Mouse (Mus musculus) lung, embryonic 15.5 days (tissue): ENCODE results near the gene Egln1. TPM values are rescaled to one million over a fixed set of nuclear protein-coding genes. Genes with fewer than 3 reads are reported as not detected.

Source experiments
- ATAC-seq: fragments of 200-750 bp; cut with Nextera tagmentation; 2 replicates; pipeline ENCODE4 v1.8.0; 2017; ENCODE audit warnings: moderate number of reproducible peaks, borderline replicate concordance; ENCODE audit not compliant: low FRiP score, low TSS enrichment; ENCODE audit errors: extremely low read depth
- H3K27ac ChIP-seq: fragments of 300-500 bp; sonication (generic); 2 replicates; pipeline ENCODE4 v1.5.1; 2015; ENCODE audit warnings: moderate library complexity, mild to moderate bottlenecking, inconsistent platforms
- H3K27me3 ChIP-seq: fragments of 300-500 bp; sonication (generic); 2 replicates; pipeline ENCODE4 v1.6.1; 2015; ENCODE audit warnings: inconsistent platforms
- H3K36me3 ChIP-seq: fragments of 300-500 bp; sonication (generic); 2 replicates; pipeline ENCODE4 v1.6.1; 2015; ENCODE audit warnings: inconsistent platforms
- H3K4me1 ChIP-seq: fragments of 300-500 bp; sonication (generic); 2 replicates; pipeline ENCODE4 v1.6.1; 2015; ENCODE audit warnings: inconsistent platforms
- H3K4me2 ChIP-seq: fragments of 300-500 bp; sonication (generic); 2 replicates; pipeline ENCODE4 v1.6.1; 2015; ENCODE audit warnings: inconsistent platforms, mild to moderate bottlenecking, moderate library complexity
- H3K4me3 ChIP-seq: fragments of 300-500 bp; sonication (generic); 2 replicates; pipeline ENCODE4 v1.5.1; 2015; ENCODE audit warnings: mild to moderate bottlenecking, inconsistent platforms
- H3K9ac ChIP-seq: fragments of 300-500 bp; sonication (generic); 2 replicates; pipeline ENCODE4 v1.6.1; 2015; ENCODE audit warnings: inconsistent platforms
- H3K9me3 ChIP-seq: fragments of 300-500 bp; sonication (generic); 2 replicates; pipeline ENCODE4 v1.6.1; 2016; ENCODE audit warnings: inconsistent platforms
- WGBS: fragments of 180-500 bp; shearing (Covaris S2); methylation state at CpG from one replicate; pipeline ENCODE4 v1.1.7; 2015; 5-methylcytosine and 5-hydroxymethylcytosine counted together
- polyA plus RNA-seq: library from polyadenylated mRNA; unstranded; fragments of >200 nt; fragmentation: Nextera tagmentation; extraction: Ambion mirVana; gene quantifications from 2 replicates; pipeline ENCODE4 v1.2.1, GENCODE M21; 2015

Gene Egln1
- polyA plus RNA-seq, 1 experiment from 2014 or later, result 12.0 TPM

GRCm38 (mm10) chr8:124921369-124922279, 27.5 kb downstream of the Egln1 start:
- Histone ChIP-seq H3K36me3 (no peaks in the 10 kb centered on the region), H3K4me1 (peaks cover 27% of the 10 kb centered on the region), H3K9me3 (no peaks in the 10 kb centered on the region), H3K4me3 (no peak overlapping the region), H3K9ac (no peak overlapping the region), H3K4me2 (peak overlapping the region; percentile 20; the same call in 1 of the 2 replicates), H3K27me3 (no peaks in the 10 kb centered on the region), H3K27ac (peak overlapping the region; percentile 26; the same call in 1 of the 2 replicates)
- 39% methylated on average over 18 of the region's 18 CpGs for WGBS
- 0 out of 2 replicates have a peak, but pooled peaks have one; percentile 4 for ATAC-seq

GRCm38 (mm10) chr8:124917741-124918484, 31.2 kb downstream of the Egln1 start:
- Histone ChIP-seq H3K27me3 (no peaks in the 10 kb centered on the region), H3K4me3 (no peak overlapping the region), H3K4me1 (peaks cover 19% of the 10 kb centered on the region), H3K27ac (no peak overlapping the region), H3K4me2 (no peak overlapping the region), H3K36me3 (peaks cover 26% of the 10 kb centered on the region), H3K9ac (no peak overlapping the region), H3K9me3 (no peaks in the 10 kb centered on the region)
- WGBS, result 80% methylated on average over 18 of the region's 18 CpGs
- no peak for ATAC-seq

- H3K4me1 ChIP-seq, result no peaks in the 10 kb centered on the region
- no peak overlapping the region for H3K4me2 ChIP-seq
- peaks cover 59% of the 10 kb centered on the region for H3K36me3 ChIP-seq
- ATAC-seq, result no peak
- H3K4me3 ChIP-seq, result no peak overlapping the region
- no peak overlapping the region for H3K9ac ChIP-seq
- WGBS, result 97% methylated on average over 5 of the region's 5 CpGs
- H3K27ac ChIP-seq, result no peak overlapping the region
- H3K27me3 ChIP-seq, result no peaks in the 10 kb centered on the region
- no peaks in the 10 kb centered on the region for H3K9me3 ChIP-seq
These were observed 35.1 kb downstream of the Egln1 start for GRCm38 (mm10) chr8:124914061-124914460.

DNA sequence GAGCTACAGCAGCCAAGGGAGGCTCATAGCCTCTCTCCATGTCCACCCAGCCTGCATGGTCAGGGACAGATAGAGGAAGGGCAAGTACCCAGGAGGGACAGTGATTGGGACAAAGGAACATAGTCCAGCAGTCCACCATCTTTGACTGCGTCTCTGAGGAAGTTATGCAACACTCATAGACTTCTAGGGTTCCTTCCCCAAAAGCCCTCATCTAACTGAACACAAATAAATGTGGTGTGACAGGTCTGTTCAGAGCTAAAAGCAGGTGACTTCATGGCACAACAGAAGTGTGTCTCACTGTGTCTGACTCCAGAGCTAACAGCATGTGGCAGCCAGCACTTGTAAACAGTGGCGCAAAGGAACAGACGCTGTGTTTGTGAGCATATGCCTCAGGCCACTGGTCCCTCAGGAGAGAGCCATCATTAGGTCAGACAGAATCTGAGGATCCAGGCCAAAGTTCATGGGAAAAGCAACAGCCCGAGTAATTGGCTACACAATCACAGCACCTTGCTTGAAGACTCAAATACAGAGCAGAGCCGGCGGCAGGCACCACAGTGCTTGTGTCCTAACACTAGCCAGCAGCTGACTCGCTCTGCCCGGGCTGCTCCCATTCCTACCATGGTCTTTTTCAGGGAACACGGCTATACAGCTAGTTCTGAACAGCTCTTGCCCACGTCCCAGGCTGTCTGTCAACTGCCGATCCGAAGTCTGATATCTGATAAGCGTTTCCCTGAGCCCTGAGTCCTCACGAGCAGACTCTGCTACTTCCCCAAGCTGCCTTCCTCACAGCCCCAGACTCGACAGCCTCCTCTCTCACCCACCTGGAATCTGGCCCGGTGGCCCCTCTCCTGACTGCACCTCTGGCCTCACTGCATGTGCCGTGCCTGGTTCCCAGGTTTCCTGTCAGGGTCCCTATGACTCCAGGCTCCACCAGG, 36.9 kb downstream of the Egln1 start:
- H3K27ac ChIP-seq, result no peak overlapping the region
- H3K4me2 ChIP-seq, result no peak overlapping the region
- H3K9me3 ChIP-seq, result no peaks in the 10 kb centered on the region
- WGBS, result 78% methylated on average over 17 of the region's 17 CpGs
- no peak overlapping the region for H3K4me3 ChIP-seq
- no peak overlapping the region for H3K9ac ChIP-seq
- ATAC-seq, result no peak
- no peaks in the 10 kb centered on the region for H3K4me1 ChIP-seq
- H3K36me3 ChIP-seq, result peaks cover 76% of the 10 kb centered on the region
- no peaks in the 10 kb centered on the region for H3K27me3 ChIP-seq

DNA sequence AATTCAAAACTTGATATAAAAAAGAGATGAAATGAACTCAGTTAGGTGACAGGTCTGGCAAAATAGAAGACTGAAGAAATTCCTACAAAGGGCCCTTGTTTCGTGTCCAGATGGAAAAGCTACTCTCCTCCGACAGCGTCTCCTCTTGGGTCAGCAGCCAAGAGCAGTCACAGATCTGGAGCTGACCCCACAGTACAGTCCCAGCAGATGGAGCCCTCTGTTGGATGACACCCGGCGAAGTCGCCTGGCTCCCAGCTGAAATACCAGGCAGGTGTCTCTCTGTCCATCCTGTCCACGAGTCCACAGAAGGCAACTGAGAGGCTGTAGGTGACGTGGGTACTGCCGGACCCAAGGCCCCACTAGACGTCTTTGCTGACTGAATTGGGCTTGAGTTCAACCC, 38.8 kb downstream of the Egln1 start:
- Histone ChIP-seq H3K4me2 (no peak overlapping the region), H3K36me3 (peaks cover 87% of the 10 kb centered on the region), H3K4me1 (no peaks in the 10 kb centered on the region), H3K4me3 (no peak overlapping the region), H3K9ac (no peak overlapping the region), H3K27ac (no peak overlapping the region), H3K27me3 (no peaks in the 10 kb centered on the region), H3K9me3 (no peaks in the 10 kb centered on the region)
- 76% methylated on average over 10 of the region's 10 CpGs for WGBS
- no peak for ATAC-seq

GRCm38 (mm10) chr8:124909936-124910335, 39.2 kb downstream of the Egln1 start:
- H3K9ac ChIP-seq, result no peak overlapping the region
- H3K4me3 ChIP-seq, result no peak overlapping the region
- ATAC-seq, result no peak
- no peak overlapping the region for H3K27ac ChIP-seq
- 87% methylated on average over 16 of the region's 16 CpGs for WGBS
- H3K27me3 ChIP-seq, result no peaks in the 10 kb centered on the region
- peaks cover 86% of the 10 kb centered on the region for H3K36me3 ChIP-seq
- 0 out of 2 replicates have a peak, but pooled peaks cover under 1% of the 10 kb centered on the region for H3K4me1 ChIP-seq
- no peaks in the 10 kb centered on the region for H3K9me3 ChIP-seq
- no peak overlapping the region for H3K4me2 ChIP-seq

GRCm38 (mm10) chr8:124905482-124905881, 43.6 kb downstream of the Egln1 start:
- peaks cover 80% of the 10 kb centered on the region for H3K36me3 ChIP-seq
- no peaks in the 10 kb centered on the region for H3K9me3 ChIP-seq
- 78% methylated on average over 2 of the region's 2 CpGs for WGBS

DNA sequence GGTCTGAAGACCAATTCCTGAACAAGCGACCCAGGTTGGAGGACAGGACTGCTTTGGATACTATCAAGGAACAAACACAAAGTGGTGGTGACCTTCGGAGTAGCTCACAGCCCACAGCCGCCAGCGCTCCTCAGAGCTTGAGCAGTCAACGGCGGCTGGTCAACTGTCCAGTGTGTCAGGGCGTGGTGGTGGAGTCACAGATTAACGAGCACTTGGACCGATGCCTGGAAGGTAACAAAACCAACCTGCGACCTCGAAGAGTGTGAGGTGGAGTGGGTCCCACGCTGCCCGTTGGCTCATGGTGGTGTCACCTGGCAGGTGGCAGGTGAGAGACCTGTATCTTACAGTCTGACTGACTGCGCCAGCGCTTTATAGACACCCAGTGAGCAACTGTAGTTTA, 45.9 kb downstream of the Egln1 start:
- peaks cover 10% of the 10 kb centered on the region for H3K4me1 ChIP-seq
- H3K27me3 ChIP-seq, result no peaks in the 10 kb centered on the region
- H3K4me2 ChIP-seq, result no peak overlapping the region
- no peaks in the 10 kb centered on the region for H3K9me3 ChIP-seq
- no peak for ATAC-seq
- H3K27ac ChIP-seq, result no peak overlapping the region
- H3K4me3 ChIP-seq, result no peak overlapping the region
- no peak overlapping the region for H3K9ac ChIP-seq
- H3K36me3 ChIP-seq, result peaks cover 71% of the 10 kb centered on the region
- 92% methylated on average over 15 of the region's 15 CpGs for WGBS

More at GRCm38 (mm10) chr8:124905482-124905881, 43.6 kb downstream of the Egln1 start:
- ATAC-seq, result no peak
- Histone ChIP-seq H3K4me3 (no peak overlapping the region), H3K4me1 (0 out of 2 replicates have a peak, but pooled peaks cover 4% of the 10 kb centered on the region), H3K27me3 (no peaks in the 10 kb centered on the region), H3K9ac (no peak overlapping the region), H3K27ac (no peak overlapping the region), H3K4me2 (no peak overlapping the region)

- Histone ChIP-seq H3K9ac (peak overlapping the region; percentile 76), H3K27me3 (no peaks in the 10 kb centered on the region), H3K4me1 (peaks cover 24% of the 10 kb centered on the region), H3K36me3 (peaks cover 51% of the 10 kb centered on the region), H3K4me2 (peak overlapping the region; percentile 98), H3K9me3 (no peaks in the 10 kb centered on the region), H3K4me3 (peak overlapping the region; percentile 94), H3K27ac (peak overlapping the region; percentile 90)
- ATAC-seq, result 0 out of 2 replicates have a peak, but pooled peaks have one; percentile 5
- 5% methylated on average over 31 of the region's 31 CpGs for WGBS
These were observed 50.7 kb downstream of the Egln1 start for GRCm38 (mm10) chr8:124898251-124898905.

- H3K9ac ChIP-seq, result peak within 1 kb of the TSS; percentile 83
- no peaks in the 10 kb centered on the region for H3K27me3 ChIP-seq
- ATAC-seq, result peak; percentile 89
- peaks cover 24% of the 10 kb centered on the region for H3K4me1 ChIP-seq
- peak within 1 kb of the TSS; percentile 94 for H3K4me3 ChIP-seq
- H3K9me3 ChIP-seq, result no peaks in the 10 kb centered on the region
- under 1% methylated on average over 109 of the region's 114 CpGs for WGBS
- H3K4me2 ChIP-seq, result peak within 1 kb of the TSS; percentile 98
- peaks cover 44% of the 10 kb centered on the region for H3K36me3 ChIP-seq
- H3K27ac ChIP-seq, result peak within 1 kb of the TSS; percentile 90
These were observed 51.5 kb downstream of the Egln1 start, which contains the start of the genes Exoc8 and Sprtn for GRCm38 (mm10) chr8:124897386-124898250. TSS of gene Exoc8 (minus strand) at chr8:124897705. TSS of gene Sprtn (plus strand) at chr8:124897886.
